Mouse (Mus musculus) limb, embryonic 15.5 days (tissue): ENCODE data around the gene Slc17a7. TPM values are rescaled to one million over a fixed set of nuclear protein-coding genes. Genes with fewer than 3 reads are reported as not detected.

ENCODE experiments used
- ATAC-seq: fragments of 200-750 bp; cut with Nextera tagmentation; 2 replicates; pipeline ENCODE4 v1.8.0; 2017; ENCODE audit warnings: low read depth, moderate TSS enrichment; ENCODE audit not compliant: insufficient number of reproducible peaks, low FRiP score, low TSS enrichment
- H3K27ac ChIP-seq: fragments of 300-500 bp; sonication (generic); 2 replicates; pipeline ENCODE4 v1.5.1; 2015; ENCODE audit warnings: moderate library complexity, mild to moderate bottlenecking, inconsistent platforms
- H3K27me3 ChIP-seq: fragments of 300-500 bp; sonication (generic); 2 replicates; pipeline ENCODE4 v1.6.1; 2015; ENCODE audit warnings: inconsistent platforms
- H3K36me3 ChIP-seq: fragments of 300-500 bp; sonication (generic); 2 replicates; pipeline ENCODE4 v1.6.1; 2015; ENCODE audit warnings: inconsistent platforms
- H3K4me1 ChIP-seq: fragments of 300-500 bp; sonication (generic); 2 replicates; pipeline ENCODE4 v1.6.1; 2015; ENCODE audit warnings: inconsistent platforms
- H3K4me2 ChIP-seq: fragments of 300-500 bp; sonication (generic); 2 replicates; pipeline ENCODE4 v1.6.1; 2015; ENCODE audit warnings: mild to moderate bottlenecking, inconsistent platforms
- H3K4me3 ChIP-seq: fragments of 300-500 bp; sonication (generic); 2 replicates; pipeline ENCODE4 v1.5.1; 2015; ENCODE audit warnings: mild to moderate bottlenecking, inconsistent platforms
- H3K9ac ChIP-seq: fragments of 300-500 bp; sonication (generic); 2 replicates; pipeline ENCODE4 v1.6.1; 2015; ENCODE audit warnings: inconsistent platforms
- H3K9me3 ChIP-seq: fragments of 300-500 bp; sonication (generic); 2 replicates; pipeline ENCODE4 v1.6.1; 2016; ENCODE audit warnings: inconsistent platforms
- WGBS: fragments of 180-500 bp; shearing (Covaris S2); methylation state at CpG from one replicate; pipeline ENCODE4 v1.1.7; 2015; 5-methylcytosine and 5-hydroxymethylcytosine counted together
- polyA plus RNA-seq: library from polyadenylated mRNA; unstranded; fragments of >200 nt; fragmentation: Nextera tagmentation; extraction: Ambion mirVana; gene quantifications from 2 replicates; pipeline ENCODE4 v1.2.1, GENCODE M21; 2015

The Slc17a7 gene
- polyA plus RNA-seq, 1 experiment from 2014 or later = 0.12 TPM

- WGBS = 85% methylated on average over 4 of the region's 4 CpGs
These were observed 32.4 kb downstream of the Slc17a7 start for GRCm38 (mm10) chr7:45196176-45196535.

GRCm38 (mm10) chr7:45196994-45197393 lies 33.2 kb downstream of the Slc17a7 start:
- H3K9me3 ChIP-seq = no peaks in the 10 kb centered on the region
- no peak overlapping the region for H3K4me2 ChIP-seq
- H3K36me3 ChIP-seq = no peaks in the 10 kb centered on the region
- peaks cover 7% of the 10 kb centered on the region; the same call in 1 of the 2 replicates for H3K27me3 ChIP-seq
- no peak overlapping the region for H3K9ac ChIP-seq
- H3K4me3 ChIP-seq = no peak overlapping the region
- 60% methylated on average over 5 of the region's 5 CpGs for WGBS
- no peak overlapping the region for H3K27ac ChIP-seq
- no peak for ATAC-seq
- peaks cover 6% of the 10 kb centered on the region for H3K4me1 ChIP-seq

More at GRCm38 (mm10) chr7:45196176-45196535, 32.4 kb downstream of the Slc17a7 start:
- Histone ChIP-seq H3K9ac (no peak overlapping the region), H3K9me3 (no peaks in the 10 kb centered on the region), H3K27ac (no peak overlapping the region), H3K4me3 (no peak overlapping the region), H3K4me2 (no peak overlapping the region), H3K36me3 (no peaks in the 10 kb centered on the region), H3K27me3 (peaks cover 7% of the 10 kb centered on the region; the same call in 1 of the 2 replicates), H3K4me1 (peaks cover 10% of the 10 kb centered on the region)
- no peak for ATAC-seq

- Histone ChIP-seq H3K9ac (no peak overlapping the region), H3K9me3 (no peaks in the 10 kb centered on the region), H3K4me1 (peaks cover 3% of the 10 kb centered on the region; the same call in 1 of the 2 replicates), H3K27me3 (peaks cover 7% of the 10 kb centered on the region; the same call in 1 of the 2 replicates), H3K4me3 (no peak overlapping the region), H3K27ac (no peak overlapping the region), H3K4me2 (no peak overlapping the region), H3K36me3 (no peaks in the 10 kb centered on the region)
- WGBS = 13% methylated on average over 5 of the region's 5 CpGs
- no peak for ATAC-seq
These were observed 34.7 kb downstream of the Slc17a7 start for GRCm38 (mm10) chr7:45198435-45198834.

GRCm38 (mm10) chr7:45198961-45199360 lies 35.2 kb downstream of the Slc17a7 start:
- H3K9me3 ChIP-seq = no peaks in the 10 kb centered on the region
- no peak overlapping the region for H3K4me3 ChIP-seq
- no peak overlapping the region for H3K4me2 ChIP-seq
- no peak overlapping the region for H3K9ac ChIP-seq
- no peak for ATAC-seq
- WGBS = 79% methylated on average over 11 of the region's 11 CpGs
- H3K27ac ChIP-seq = no peak overlapping the region
- H3K27me3 ChIP-seq = peaks cover 7% of the 10 kb centered on the region; the same call in 1 of the 2 replicates
- H3K4me1 ChIP-seq = peaks cover 3% of the 10 kb centered on the region; the same call in 1 of the 2 replicates
- H3K36me3 ChIP-seq = no peaks in the 10 kb centered on the region

- WGBS = 49% methylated on average over 10 of the region's 10 CpGs
- no peaks in the 10 kb centered on the region for H3K36me3 ChIP-seq
- no peak overlapping the region for H3K9ac ChIP-seq
- no peak for ATAC-seq
- H3K9me3 ChIP-seq = no peaks in the 10 kb centered on the region
- H3K4me2 ChIP-seq = no peak overlapping the region
- H3K27me3 ChIP-seq = 0 out of 2 replicates have a peak, but pooled peaks cover 4% of the 10 kb centered on the region
- H3K4me3 ChIP-seq = no peak overlapping the region
- H3K4me1 ChIP-seq = peaks cover 5% of the 10 kb centered on the region; the same call in 1 of the 2 replicates
- no peak overlapping the region for H3K27ac ChIP-seq
These were observed 38.9 kb downstream of the Slc17a7 start for GRCm38 (mm10) chr7:45202654-45203053.

- H3K9me3 ChIP-seq = no peaks in the 10 kb centered on the region
- no peaks in the 10 kb centered on the region for H3K36me3 ChIP-seq
- H3K27ac ChIP-seq = peak within 1 kb of the TSS; percentile 43; the same call in 1 of the 2 replicates
- H3K4me1 ChIP-seq = peaks cover 5% of the 10 kb centered on the region; the same call in 1 of the 2 replicates
- WGBS = 8% methylated on average over 44 of the region's 44 CpGs
- ATAC-seq = peak; percentile 91
- peak within 1 kb of the TSS; percentile 59 for H3K4me2 ChIP-seq
- peaks cover 3% of the 10 kb centered on the region; the same call in 1 of the 2 replicates for H3K27me3 ChIP-seq
- H3K4me3 ChIP-seq = peak within 1 kb of the TSS; percentile 47
- H3K9ac ChIP-seq = no peak within 1 kb of the TSS
These were observed 40.8 kb downstream of the Slc17a7 start, which contains the start of gene Ccdc155 for GRCm38 (mm10) chr7:45204380-45205143. Ccdc155 (minus strand) TSS chr7:45204892.

GRCm38 (mm10) chr7:45208260-45208659 lies 44.5 kb downstream of the Slc17a7 start:
- ATAC-seq = no peak
- no peak overlapping the region for H3K4me2 ChIP-seq
- WGBS = 79% methylated on average over 6 of the region's 6 CpGs

GRCm38 (mm10) chr7:45211070-45211469 lies 47.3 kb downstream of the Slc17a7 start:
- Histone ChIP-seq H3K9ac (no peak overlapping the region), H3K9me3 (no peaks in the 10 kb centered on the region), H3K4me3 (no peak overlapping the region), H3K4me2 (no peak overlapping the region), H3K27me3 (peaks cover 31% of the 10 kb centered on the region), H3K36me3 (no peaks in the 10 kb centered on the region), H3K4me1 (peaks cover 14% of the 10 kb centered on the region), H3K27ac (no peak overlapping the region)
- ATAC-seq = no peak
- 66% methylated on average over 10 of the region's 10 CpGs for WGBS

More at GRCm38 (mm10) chr7:45208260-45208659, 44.5 kb downstream of the Slc17a7 start:
- peaks cover 13% of the 10 kb centered on the region; the same call in 1 of the 2 replicates for H3K4me1 ChIP-seq
- H3K27ac ChIP-seq = no peak overlapping the region
- H3K4me3 ChIP-seq = no peak overlapping the region
- no peaks in the 10 kb centered on the region for H3K9me3 ChIP-seq
- peaks cover 31% of the 10 kb centered on the region for H3K27me3 ChIP-seq
- no peaks in the 10 kb centered on the region for H3K36me3 ChIP-seq
- H3K9ac ChIP-seq = no peak overlapping the region

- Histone ChIP-seq H3K9me3 (no peaks in the 10 kb centered on the region), H3K27me3 (peaks cover 31% of the 10 kb centered on the region), H3K9ac (no peak within 1 kb of the TSS), H3K27ac (no peak within 1 kb of the TSS), H3K36me3 (no peaks in the 10 kb centered on the region), H3K4me2 (peak within 1 kb of the TSS; percentile 29), H3K4me1 (peaks cover 18% of the 10 kb centered on the region), H3K4me3 (peak within 1 kb of the TSS; percentile 14; the same call in 1 of the 2 replicates)
- 5% methylated on average over 17 of the region's 17 CpGs for WGBS
- ATAC-seq = no peak
These were observed 48.1 kb downstream of the Slc17a7 start, which contains the start of gene Dkkl1 for GRCm38 (mm10) chr7:45211851-45212251. Dkkl1 (minus strand) TSS chr7:45212147.

- no peaks in the 10 kb centered on the region for H3K9me3 ChIP-seq
- no peak overlapping the region for H3K4me2 ChIP-seq
- WGBS = 70% methylated on average over 7 of the region's 7 CpGs
- peaks cover 23% of the 10 kb centered on the region for H3K4me1 ChIP-seq
- H3K36me3 ChIP-seq = no peaks in the 10 kb centered on the region
- H3K27me3 ChIP-seq = peaks cover 31% of the 10 kb centered on the region
- ATAC-seq = no peak
- no peak overlapping the region for H3K4me3 ChIP-seq
- H3K27ac ChIP-seq = no peak overlapping the region
- no peak overlapping the region for H3K9ac ChIP-seq
These were observed 48.6 kb downstream of the Slc17a7 start for GRCm38 (mm10) chr7:45212356-45212755.

- WGBS = 66% methylated on average over 5 of the region's 5 CpGs
- no peak for ATAC-seq
- peaks cover 10% of the 10 kb centered on the region for H3K36me3 ChIP-seq
- H3K4me1 ChIP-seq = peaks cover 35% of the 10 kb centered on the region
- peaks cover 31% of the 10 kb centered on the region for H3K27me3 ChIP-seq
- no peak overlapping the region for H3K4me3 ChIP-seq
- no peak overlapping the region for H3K4me2 ChIP-seq
- no peak overlapping the region for H3K9ac ChIP-seq
- H3K9me3 ChIP-seq = no peaks in the 10 kb centered on the region
- no peak overlapping the region for H3K27ac ChIP-seq
These were observed 50.0 kb downstream of the Slc17a7 start for GRCm38 (mm10) chr7:45213708-45214107.
